ENCODE assay signal across 16 mouse cellular contexts in genomic region chr2:53200164-53200885, GRCm38 (mm10). TPM values are rescaled to one million over a fixed set of nuclear protein-coding genes. Genes with fewer than 3 reads are reported as not detected.
DNase-seq lines count a peak whose midpoint lies in the region; ATAC-seq and TF ChIP-seq lines count a peak whose summit lies in the region.
"Had no signal": no experiment of that assay in that cellular context is flagged by ENCODE, and none has a peak within 500 bp of the region (broad histone marks: within the 10 kb centered on the region; RNA-seq: fewer than 3 reads in every experiment).

No protein-coding gene starts in this region.

- H3K27me3 ChIP-seq in spleen, adult 2 months (ENCODE audit: control insufficient read depth, insufficient read depth, low read length), result no peaks in the 10 kb centered on the region
- no peaks in the 10 kb centered on the region for H3K27me3 ChIP-seq in stomach, postnatal 0 days (ENCODE audit: control insufficient read depth, insufficient read depth, low read length)
- H3K27me3 ChIP-seq: embryonic facial prominence, embryonic 12.5 days; liver, embryonic 13.5 days; stomach, embryonic 15.5 days had no signal

- TF ChIP-seq EP300 in stomach, postnatal 0 days (optimal IDR thresholded peaks at IDR 0.05), result no peak

- peak; percentile 95 for ATAC-seq in granulocyte monocyte progenitor cell, adult 5-6 weeks (replicated peaks; ENCODE audit: poor library complexity, severe bottlenecking)
- ATAC-seq in stomach, postnatal 0 days (ENCODE audit: low FRiP score, low TSS enrichment), result no peak
- ATAC-seq in inflammation-experienced regulatory T-cells, adult 6 months, result no peak

- no peak overlapping the region for H3K9ac ChIP-seq in stomach, postnatal 0 days (ENCODE audit: low read length)
- H3K9ac ChIP-seq: embryonic facial prominence, embryonic 12.5 days; liver, embryonic 13.5 days; stomach, embryonic 15.5 days had no signal

- no peak for TF ChIP-seq CTCF in spleen, adult 2 months (IDR thresholded peaks at IDR 0.05; ENCODE audit: extremely low read depth, insufficient read depth, insufficient read length, insufficient replicate concordance)
- no peak for TF ChIP-seq CTCF in stomach, postnatal 0 days (IDR thresholded peaks at IDR 0.05; ENCODE audit: low read depth)

- TF ChIP-seq POLR2A in spleen, adult 2 months (IDR thresholded peaks at IDR 0.05; ENCODE audit: low read depth, low read length), result no peak

- no peaks in the 10 kb centered on the region for H3K9me3 ChIP-seq in stomach, postnatal 0 days (ENCODE audit: control insufficient read depth, low read length)
- H3K9me3 ChIP-seq: embryonic facial prominence, embryonic 12.5 days; liver, embryonic 13.5 days; stomach, embryonic 15.5 days had no signal

- no peak overlapping the region; the same call in 1 of the 2 replicates for H3K4me3 ChIP-seq in spleen, adult 2 months (ENCODE audit: extremely low read depth, insufficient read depth, insufficient read length)
- no peak overlapping the region for H3K4me3 ChIP-seq in stomach, postnatal 0 days (ENCODE audit: low read depth, low read length)
- H3K4me3 ChIP-seq: embryonic facial prominence, embryonic 12.5 days; liver, embryonic 13.5 days; stomach, embryonic 15.5 days had no signal

- H3K27ac ChIP-seq in spleen, adult 2 months (ENCODE audit: insufficient read depth, low read length), result peak overlapping the region; percentile 21
- no peak overlapping the region for H3K27ac ChIP-seq in stomach, postnatal 0 days (replicated peaks)
- H3K27ac ChIP-seq: embryonic facial prominence, embryonic 12.5 days; kidney, postnatal 0 days; liver, embryonic 13.5 days; stomach, embryonic 15.5 days had no signal

- no peak overlapping the region for H3K4me2 ChIP-seq in stomach, postnatal 0 days (replicated peaks; ENCODE audit: low read depth)
- H3K4me2 ChIP-seq: embryonic facial prominence, embryonic 12.5 days; liver, embryonic 13.5 days; stomach, embryonic 15.5 days had no signal

- no peaks in the 10 kb centered on the region; the same call in 1 of the 2 replicates for H3K4me1 ChIP-seq in spleen, adult 2 months (ENCODE audit: control insufficient read depth, insufficient read depth, insufficient read length)
- H3K4me1 ChIP-seq in stomach, postnatal 0 days (replicated peaks; ENCODE audit: control insufficient read depth, insufficient read depth), result no peaks in the 10 kb centered on the region
- H3K4me1 ChIP-seq: embryonic facial prominence, embryonic 12.5 days; stomach, embryonic 15.5 days had no signal

- peak; percentile 79 to 90 for DNase-seq in adrenal gland, adult (ENCODE audit: inconsistent age in 2 of 2, low spot score in 1 of 2)
- DNase-seq in adrenal gland, postnatal 4 days (ENCODE audit: low spot score in 2 of 2), result no peak
- DNase-seq in spleen, adult 2 months (ENCODE audit: low read depth in 1 of 2, low spot score in 2 of 2), result no peak
- DNase-seq in spleen, postnatal 36 days (ENCODE audit: low spot score in 2 of 2), result no peak
- no peak for DNase-seq in stomach, postnatal 0 days (ENCODE audit: low spot score)
- no peak for DNase-seq in c-Kit-positive CD71-positive TER-119-positive erythroid progenitor cells, embryonic 14.5 days (ENCODE audit: low spot score)
- DNase-seq: cerebellum, postnatal 14 days; heart, adult 18-20 months; heart, postnatal 36 days; liver, embryonic 13.5 days; thymus, postnatal 14 days had no signal

- 55% methylated on average over 4 of the region's 4 CpGs for WGBS in spleen, adult 2 months
- WGBS in stomach, postnatal 0 days, result 80% methylated on average over 4 of the region's 4 CpGs

- H3K36me3 ChIP-seq in spleen, adult 2 months (ENCODE audit: control insufficient read depth, insufficient read depth, low read length), result peaks cover 3% of the 10 kb centered on the region
- peaks cover 3% of the 10 kb centered on the region; the same call in 1 of the 2 replicates for H3K36me3 ChIP-seq in stomach, postnatal 0 days (ENCODE audit: control insufficient read depth, insufficient read depth, low read length)

RNA-seq across cellular contexts. Expression of gene Arl6ip6, which starts 8.8 kb away (rescaled TPM):
- 10 to 100 TPM; 37.0 to 39.6 TPM for total RNA-seq in adrenal gland, postnatal 4 days (2021)
- polyA plus RNA-seq in spleen, adult 2 months (2012; rRNA removed), result 7.8 and 8.0 TPM in 2 replicates
- 35.0 and 44.3 TPM in 2 replicates for total RNA-seq in granulocyte monocyte progenitor cell, adult 5-6 weeks (2014; fragmentation: Nextera tagmentation)
- 24.7 and 26.1 TPM in 2 replicates for total RNA-seq in granulocyte monocyte progenitor cell, adult 5-6 weeks (2017)
- polyA plus RNA-seq in stomach, postnatal 0 days (2015; fragmentation: Nextera tagmentation; extraction: Ambion mirVana), result 21.8 and 22.2 TPM in 2 replicates
- polyA plus RNA-seq in inflammation-experienced regulatory T-cells, adult 6 months (2017; shearing (Covaris generic)), result 10 to 100 TPM; 14.9 to 24.3 (median 16.8) TPM

RNA-seq across cellular contexts. Expression of gene Prpf40a, which starts 9.2 kb away (rescaled TPM):
- 100 to 1,000 TPM in 1 of 2 experiments, 10 to 100 TPM in 1; 89.8 to 102 TPM for total RNA-seq in adrenal gland, postnatal 4 days (2021)
- 14.2 and 20.7 TPM in 2 replicates for polyA plus RNA-seq in spleen, adult 2 months (2012; rRNA removed)
- total RNA-seq in granulocyte monocyte progenitor cell, adult 5-6 weeks (2014; fragmentation: Nextera tagmentation), result 101 and 115 TPM in 2 replicates
- 198 and 237 TPM in 2 replicates for total RNA-seq in granulocyte monocyte progenitor cell, adult 5-6 weeks (2017)
- 66.4 and 72.6 TPM in 2 replicates for polyA plus RNA-seq in stomach, postnatal 0 days (2015; fragmentation: Nextera tagmentation; extraction: Ambion mirVana)
- 100 to 1,000 TPM; 147 to 212 (median 167) TPM for polyA plus RNA-seq in inflammation-experienced regulatory T-cells, adult 6 months (2017; shearing (Covaris generic))

Comparison
In these comparisons a context has a peak if more than half of its experiments do, and no peak if none do; other contexts are left out.
1. DNase-seq: peak in adrenal gland, adult (2 of 2); none in adrenal gland, postnatal 4 days (0 of 2), spleen, adult 2 months (0 of 2), spleen, postnatal 36 days (0 of 2), stomach, postnatal 0 days (single experiment) and c-Kit-positive CD71-positive TER-119-positive erythroid progenitor cells, embryonic 14.5 days (single experiment).